Mouse (Mus musculus) CH12.LX (cell line): ENCODE measurements around the gene Lsp1. TPM values are rescaled to one million over a fixed set of nuclear protein-coding genes. Genes with fewer than 3 reads are reported as not detected.

ENCODE experiments used
- DNase-seq: peaks from one replicate; pipeline ENCODE4 v3.0.0-alpha.2; 2013; ENCODE audit errors: extremely low read depth
- H3K27ac ChIP-seq: 2 replicates; pipeline ENCODE4 v1.5.1; 2012; ENCODE audit warnings: low read depth, mild to moderate bottlenecking, control low read depth, moderate library complexity; ENCODE audit not compliant: insufficient read depth
- H3K27me3 ChIP-seq: replicated peaks from 2 replicates; pipeline ENCODE3; 2012; ENCODE audit warnings: inconsistent platforms
- H3K36me3 ChIP-seq, 2 experiments: replicated peaks in 1 of 2; 2 replicates each; pipeline versions ENCODE3 to v1.6.1; 2012; ENCODE audit warnings: inconsistent platforms in 1 of 2, low read length in 1 of 2, mild to moderate bottlenecking in 1 of 2, mixed read lengths in 1 of 2, moderate library complexity in 1 of 2; ENCODE audit not compliant: control insufficient read depth in 1 of 2, insufficient read depth in 1 of 2
- H3K4me1 ChIP-seq, 2 experiments: 2 replicates each; pipeline ENCODE4 v1.6.1; 2012; ENCODE audit warnings: inconsistent platforms in 1 of 2, moderate library complexity in 1 of 2; ENCODE audit not compliant: insufficient read depth in 2 of 2, control insufficient read depth in 1 of 2
- H3K4me2 ChIP-seq: 2 replicates; pipeline ENCODE4 v1.6.1; 2012; ENCODE audit warnings: low read depth, mild to moderate bottlenecking, control low read depth; ENCODE audit not compliant: poor library complexity, insufficient read depth, severe bottlenecking
- H3K4me3 ChIP-seq, 3 experiments: fragments of 150-350 bp in 1 of 3; sonication (generic) in 1 of 3; replicated peaks in 1 of 3; 2 replicates each; pipeline versions ENCODE3 to v1.5.1; 2011 to 2012; ENCODE audit warnings: low read depth in 2 of 3, low read length in 2 of 3, mild to moderate bottlenecking in 2 of 3, moderate library complexity in 2 of 3, control low read depth in 1 of 3, improper control_type of control experiment in 1 of 3, inconsistent platforms in 1 of 3, mixed read lengths in 1 of 3; ENCODE audit not compliant: poor library complexity in 1 of 3
- H3K79me2 ChIP-seq: replicated peaks from 2 replicates; pipeline ENCODE4 v1.6.1; 2012; ENCODE audit warnings: mild to moderate bottlenecking, moderate library complexity; ENCODE audit not compliant: control insufficient read depth, poor library complexity, insufficient read depth, severe bottlenecking; ENCODE audit errors: extremely low read depth
- H3K9ac ChIP-seq: 2 replicates; pipeline ENCODE4 v1.6.1; 2012; ENCODE audit warnings: low read depth, mild to moderate bottlenecking, control low read depth, moderate library complexity; ENCODE audit not compliant: insufficient read depth
- H3K9me3 ChIP-seq: replicated peaks from 2 replicates; pipeline ENCODE3; 2012; ENCODE audit warnings: low read length, inconsistent platforms, mixed read lengths
- BHLHE40 ChIP-seq: IDR thresholded peaks from 2 replicates; pipeline ENCODE4 v1.6.1; 2011; ENCODE audit warnings: mild to moderate bottlenecking, low read depth, low read length, improper control_type of control experiment
- ELF1 ChIP-seq: IDR thresholded peaks from 2 replicates; pipeline ENCODE4 v1.6.1; 2014; ENCODE audit warnings: low read depth, mild to moderate bottlenecking, inconsistent platforms, low read length, improper control_type of control experiment
- EP300 ChIP-seq: IDR thresholded peaks from 2 replicates; pipeline ENCODE4 v1.6.1; 2011; ENCODE audit warnings: low read length, improper control_type of control experiment
- ETS1 ChIP-seq: conservative IDR thresholded peaks from 2 replicates; pipeline ENCODE4 v1.6.1; 2012; ENCODE audit warnings: low read depth, mild to moderate bottlenecking, inconsistent platforms, low read length, improper control_type of control experiment, moderate library complexity
- GABPA ChIP-seq: IDR thresholded peaks from 2 replicates; pipeline ENCODE4 v1.6.1; 2012; ENCODE audit warnings: low read depth, low read length, improper control_type of control experiment, inconsistent platforms; ENCODE audit not compliant: insufficient replicate concordance
- IRF4 ChIP-seq: IDR thresholded peaks from 2 replicates; pipeline ENCODE4 v1.6.1; 2014; ENCODE audit warnings: low read depth, mild to moderate bottlenecking, inconsistent platforms, low read length, improper control_type of control experiment
- MAFK ChIP-seq: IDR thresholded peaks from 2 replicates; pipeline ENCODE4 v1.6.1; 2011; ENCODE audit warnings: low read length, improper control_type of control experiment; ENCODE audit not compliant: insufficient replicate concordance
- MAX ChIP-seq: IDR thresholded peaks from 2 replicates; pipeline ENCODE4 v1.6.1; 2011; ENCODE audit warnings: low read length, improper control_type of control experiment
- MEF2A ChIP-seq: IDR thresholded peaks from 2 replicates; pipeline ENCODE4 v1.6.1; 2014; ENCODE audit warnings: low read depth, mild to moderate bottlenecking, inconsistent platforms, low read length, improper control_type of control experiment, borderline replicate concordance
- RCOR1 ChIP-seq: conservative IDR thresholded peaks from 2 replicates; pipeline ENCODE4 v1.6.1; 2012; ENCODE audit warnings: low read depth, mild to moderate bottlenecking, inconsistent platforms, low read length, improper control_type of control experiment
- SIN3A ChIP-seq: IDR thresholded peaks from 2 replicates; pipeline ENCODE4 v1.6.1; 2012; ENCODE audit warnings: low read length, improper control_type of control experiment, inconsistent platforms
- TBP ChIP-seq: conservative IDR thresholded peaks from 2 replicates; pipeline ENCODE4 v1.6.1; 2011; ENCODE audit warnings: low read depth, low read length, improper control_type of control experiment
- UBTF ChIP-seq: IDR thresholded peaks from 2 replicates; pipeline ENCODE4 v1.6.1; 2012; ENCODE audit warnings: low read depth, mild to moderate bottlenecking, inconsistent platforms, low read length, improper control_type of control experiment, moderate library complexity
- USF1 ChIP-seq: IDR thresholded peaks from 2 replicates; pipeline ENCODE4 v1.6.1; 2014; ENCODE audit warnings: low read depth, mild to moderate bottlenecking, inconsistent platforms, low read length, improper control_type of control experiment
- USF2 ChIP-seq: conservative IDR thresholded peaks from 2 replicates; pipeline ENCODE4 v1.6.1; 2011; ENCODE audit warnings: low read depth, low read length, improper control_type of control experiment
- ZMIZ1 ChIP-seq: IDR thresholded peaks from 2 replicates; pipeline ENCODE4 v1.6.1; 2012; ENCODE audit warnings: low read depth, mild to moderate bottlenecking, inconsistent platforms, low read length, improper control_type of control experiment
- dilution Hi-C: fragments of 300-500 bp; cut with MboI; formaldehyde crosslinking; loops from 2 replicates; pipeline ENCODE4 v1.14.3; 2020; ENCODE audit warnings: low sequenced_read_pairs; ENCODE audit not compliant: extremely low pct_unique_long_range_greater_than_20kb, extremely low pct_ligation_motif_present
- in situ Hi-C: fragments of 300-500 bp; cut with MboI; formaldehyde crosslinking; loops from 3 replicates; pipeline ENCODE4 v1.14.3; 2019; ENCODE audit warnings: low sequenced_read_pairs, low pct_ligation_motif_present, low pct_unique_long_range_greater_than_20kb, mixed read lengths
- polyA plus RNA-seq: library from polyadenylated mRNA; unstranded; fragments of >175 nt; gene quantifications from 2 replicates; pipeline ENCODE4 v1.2.1, GENCODE M21; 2012; ENCODE audit warnings: low read depth; ENCODE audit not compliant: insufficient read length
- total RNA-seq, 2 experiments: library from RNA; depleted of rRNA; stranded (reverse); fragments of 300-350 nt in 1 of 2; fragments of >200 nt in 1 of 2; gene quantifications; 2 replicates each; pipeline ENCODE4 v1.2.3; 2012 to 2014

Gene Lsp1
- total and polyA plus RNA-seq, 3 experiments = 364 to 715 (median 367) TPM

- Histone ChIP-seq H3K36me3 (peaks cover 0 to 19% of the 10 kb centered on the region in 2 experiments), H3K9ac (no peak overlapping the region), H3K79me2 (no peaks in the 10 kb centered on the region), H3K4me2 (no peak overlapping the region), H3K4me1 (peaks cover 33 to 98% of the 10 kb centered on the region in 2 experiments), H3K9me3 (no peaks in the 10 kb centered on the region), H3K27me3 (no peaks in the 10 kb centered on the region), H3K4me3 (no peak overlapping the region), H3K27ac (no peak overlapping the region)
- TF ChIP-seq BHLHE40 = no peak
- TF ChIP-seq TBP = no peak
- no peak for TF ChIP-seq MEF2A
- no peak for TF ChIP-seq GABPA
- TF ChIP-seq EP300 = no peak
- TF ChIP-seq ELF1 = no peak
- TF ChIP-seq ZMIZ1 = no peak
- TF ChIP-seq USF1 = no peak
- TF ChIP-seq RCOR1 = no peak
- TF ChIP-seq MAFK = no peak
- TF ChIP-seq UBTF = no peak
- no peak for TF ChIP-seq SIN3A
- no peak for TF ChIP-seq MAX
- TF ChIP-seq IRF4 = no peak
- in situ Hi-C loops = no loop called here
- dilution Hi-C loops = no loop called here
- DNase-seq = no peak
Measured at GRCm38 (mm10) chr7:142503206-142503605, 42.6 kb downstream of the Lsp1 start.

- Histone ChIP-seq H3K4me1 (peaks cover 19 to 76% of the 10 kb centered on the region in 2 experiments), H3K79me2 (no peaks in the 10 kb centered on the region), H3K4me2 (no peak overlapping the region), H3K9me3 (no peaks in the 10 kb centered on the region), H3K4me3 (peak overlapping the region in 1 of 3 experiments; percentile 38), H3K36me3 (peaks cover 0 to 20% of the 10 kb centered on the region in 2 experiments), H3K27ac (no peak overlapping the region), H3K9ac (no peak overlapping the region), H3K27me3 (no peaks in the 10 kb centered on the region)
- TF ChIP-seq USF2 = no peak
- 0 out of 2 replicates have a peak, but pooled peaks have one; percentile 12 for TF ChIP-seq ETS1
- peak; percentile 81 for DNase-seq
- in situ Hi-C loops (no loop called here), dilution Hi-C loops (no loop called here)
Measured at GRCm38 (mm10) chr7:142505942-142506341, 45.3 kb downstream of the Lsp1 start.
